Mouse (Mus musculus): ENCODE data around the gene Agbl4. TPM values are rescaled to one million over a fixed set of nuclear protein-coding genes. Genes with fewer than 3 reads are reported as not detected.

Agbl4 gene
- total RNA-seq, 2 experiments from 2014 or later: 14.0 to 17.2 TPM

Other genes with a start within 250 kb of the Agbl4 start
- gene Elavl4, start 45.8 kb upstream of the Agbl4 start, total RNA-seq (2021): 10 to 100 TPM; 62.9 to 66.4 TPM

Data from layer of hippocampus, adult 18-20 months (tissue).